Mouse (Mus musculus): ENCODE data around the gene Slc22a1.
"Not testable (repeated sequence)": the region's sequence is repeated elsewhere in the genome, so short reads cannot be mapped to it uniquely, and the experiment has no call there.

GRCm38 (mm10) chr17:12674980-12675379 is 649 bp downstream of the Slc22a1 start:
- not testable (repeated sequence) for TF ChIP-seq POLR2A (IDR thresholded peaks at IDR 0.05; ENCODE audit: low read depth, low read length); CTCF (conservative IDR thresholded peaks at IDR 0.05; ENCODE audit: insufficient read depth, insufficient read length, low read depth, low read length)

All from kidney, adult 2 months (tissue).